Mouse (Mus musculus) stomach, embryonic 14.5 days (tissue): Measurements from ENCODE around the gene Gm34653. TPM values are rescaled to one million over a fixed set of nuclear protein-coding genes. Genes with fewer than 3 reads are reported as not detected.
A peak's percentile ranks its signal among the peaks of the same experiment; 100 is the strongest.

Source experiments
- ATAC-seq: fragments of 200-750 bp; cut with Nextera tagmentation; 2 replicates; pipeline ENCODE4 v1.8.0; 2017; ENCODE audit warnings: low read depth, moderate TSS enrichment; ENCODE audit not compliant: insufficient number of reproducible peaks, insufficient read depth, low FRiP score
- H3K27ac ChIP-seq: fragments of 300-500 bp; sonication (generic); 2 replicates; pipeline ENCODE4 v1.5.1; 2014; ENCODE audit warnings: mild to moderate bottlenecking, low read length, moderate library complexity, mixed read lengths
- H3K27me3 ChIP-seq: fragments of 300-500 bp; sonication (generic); 2 replicates; pipeline ENCODE4 v1.6.1; 2014; ENCODE audit warnings: low read length, control low read depth, mixed read lengths; ENCODE audit not compliant: control insufficient read depth, insufficient read depth
- H3K36me3 ChIP-seq: fragments of 300-500 bp; sonication (generic); 2 replicates; pipeline ENCODE4 v1.6.1; 2014; ENCODE audit warnings: mild to moderate bottlenecking, control low read depth, low read length, moderate library complexity, mixed read lengths; ENCODE audit not compliant: control insufficient read depth, insufficient read depth
- H3K4me1 ChIP-seq: fragments of 300-500 bp; sonication (generic); 2 replicates; pipeline ENCODE4 v1.6.1; 2014; ENCODE audit warnings: low read length, control low read depth, mixed read lengths; ENCODE audit not compliant: control insufficient read depth, insufficient read depth
- H3K4me2 ChIP-seq: fragments of 300-500 bp; sonication (generic); replicated peaks from 2 replicates; pipeline ENCODE4 v1.6.1; 2014; ENCODE audit warnings: low read depth, low read length, control low read depth
- H3K4me3 ChIP-seq: fragments of 300-500 bp; sonication (generic); 2 replicates; pipeline ENCODE4 v1.5.1; 2014; ENCODE audit warnings: low read depth, low read length, control low read depth
- H3K9ac ChIP-seq: fragments of 300-500 bp; sonication (generic); replicated peaks from 2 replicates; pipeline ENCODE4 v1.6.1; 2014; ENCODE audit warnings: low read depth, mild to moderate bottlenecking, control low read depth, low read length, moderate library complexity, mixed read lengths
- H3K9me3 ChIP-seq: fragments of 300-500 bp; sonication (generic); 2 replicates; pipeline ENCODE4 v1.6.1; 2016; ENCODE audit warnings: low read depth, low read length, control low read depth; ENCODE audit not compliant: control insufficient read depth
- WGBS: fragments of 180-500 bp; shearing (Covaris S2); extraction: QIAGEN DNeasy Blood & Tissue Kit; methylation state at CpG from one replicate; pipeline ENCODE4 v1.1.7; 2014; 5-methylcytosine and 5-hydroxymethylcytosine counted together
- polyA plus RNA-seq: library from polyadenylated mRNA; unstranded; fragments of >200 nt; fragmentation: Nextera tagmentation; extraction: Ambion mirVana; gene quantifications from 2 replicates; pipeline ENCODE4 v1.2.1, GENCODE M21; 2014

Gene Gm34653
- polyA plus RNA-seq, 1 experiment from 2014 or later, result not detected

DNA sequence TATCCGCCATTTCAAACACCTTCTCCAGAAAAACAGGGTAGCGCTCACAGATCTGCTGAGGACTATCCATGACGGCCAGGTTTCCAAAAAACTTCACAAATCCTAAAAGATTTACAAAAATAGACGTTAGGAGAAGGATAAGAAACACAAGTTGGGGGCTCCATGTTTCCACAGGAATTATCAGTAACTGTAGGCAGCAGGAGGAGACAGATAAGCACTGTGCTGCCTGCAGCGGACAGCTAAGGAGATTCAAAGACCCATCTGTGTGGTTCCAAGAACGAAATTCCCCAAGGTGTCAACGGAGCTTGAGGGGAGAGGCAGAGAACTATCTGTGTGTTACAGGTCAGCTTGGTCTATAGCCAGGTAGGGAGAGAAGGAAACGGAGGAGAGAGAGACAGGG is 24.9 kb downstream of the Gm34653 start:
- Histone ChIP-seq H3K27me3 (no peaks in the 10 kb centered on the region), H3K4me2 (no peak overlapping the region), H3K9me3 (no peaks in the 10 kb centered on the region), H3K4me1 (no peaks in the 10 kb centered on the region), H3K36me3 (peaks cover 70% of the 10 kb centered on the region), H3K9ac (no peak overlapping the region), H3K4me3 (no peak overlapping the region), H3K27ac (no peak overlapping the region)
- 89% methylated on average over 8 of the region's 8 CpGs for WGBS
- no peak for ATAC-seq

GRCm38 (mm10) chr2:34869680-34870079 is 36.9 kb downstream of the Gm34653 start:
- Histone ChIP-seq H3K4me3 (peak overlapping the region; percentile 84), H3K4me1 (peaks cover 7% of the 10 kb centered on the region; the same call in 1 of the 2 replicates), H3K36me3 (peaks cover 11% of the 10 kb centered on the region), H3K4me2 (peak overlapping the region; percentile 61), H3K27me3 (no peaks in the 10 kb centered on the region), H3K9ac (peak overlapping the region; percentile 84), H3K9me3 (no peaks in the 10 kb centered on the region), H3K27ac (no peak overlapping the region)
- no peak for ATAC-seq
- WGBS, result 38% methylated on average over 5 of the region's 5 CpGs

GRCm38 (mm10) chr2:34870520-34871474 is 38.0 kb downstream of the Gm34653 start:
- ATAC-seq, result peak; percentile 97
- peak overlapping the region; percentile 84 for H3K9ac ChIP-seq
- H3K27ac ChIP-seq, result peak overlapping the region; percentile 92
- H3K4me3 ChIP-seq, result peak overlapping the region; percentile 84
- H3K4me2 ChIP-seq, result peak overlapping the region; percentile 63
- H3K36me3 ChIP-seq, result 0 out of 2 replicates have a peak, but pooled peaks cover 4% of the 10 kb centered on the region
- no peaks in the 10 kb centered on the region for H3K27me3 ChIP-seq
- peaks cover 7% of the 10 kb centered on the region; the same call in 1 of the 2 replicates for H3K4me1 ChIP-seq
- no peaks in the 10 kb centered on the region for H3K9me3 ChIP-seq
- under 1% methylated on average over 67 of the region's 67 CpGs for WGBS

- WGBS, result 2% methylated on average over 14 of the region's 14 CpGs
- Histone ChIP-seq H3K9me3 (no peaks in the 10 kb centered on the region), H3K36me3 (no peaks in the 10 kb centered on the region), H3K4me3 (peak within 1 kb of the TSS; percentile 15; the same call in 1 of the 2 replicates), H3K9ac (no peak within 1 kb of the TSS), H3K4me1 (peaks cover 5% of the 10 kb centered on the region; the same call in 1 of the 2 replicates), H3K4me2 (peak within 1 kb of the TSS; percentile 39), H3K27ac (no peak within 1 kb of the TSS), H3K27me3 (no peaks in the 10 kb centered on the region)
- ATAC-seq, result no peak
These were observed 41.5 kb downstream of the Gm34653 start, which contains the start of gene Cutal for GRCm38 (mm10) chr2:34874271-34874670. TSS of gene Cutal (plus strand) at chr2:34874396.

GRCm38 (mm10) chr2:34874816-34875345 is 42.1 kb downstream of the Gm34653 start, which contains the start of gene Psmd5:
TSS of gene Psmd5 (minus strand) at chr2:34874968.
- Histone ChIP-seq H3K4me3 (peak within 1 kb of the TSS; percentile 15; the same call in 1 of the 2 replicates), H3K4me1 (peaks cover under 1% of the 10 kb centered on the region; the same call in 1 of the 2 replicates), H3K9me3 (no peaks in the 10 kb centered on the region), H3K9ac (no peak within 1 kb of the TSS), H3K4me2 (peak within 1 kb of the TSS; percentile 39), H3K27me3 (no peaks in the 10 kb centered on the region), H3K36me3 (no peaks in the 10 kb centered on the region), H3K27ac (no peak within 1 kb of the TSS)
- WGBS, result 15% methylated on average over 8 of the region's 8 CpGs
- ATAC-seq, result no peak

DNA sequence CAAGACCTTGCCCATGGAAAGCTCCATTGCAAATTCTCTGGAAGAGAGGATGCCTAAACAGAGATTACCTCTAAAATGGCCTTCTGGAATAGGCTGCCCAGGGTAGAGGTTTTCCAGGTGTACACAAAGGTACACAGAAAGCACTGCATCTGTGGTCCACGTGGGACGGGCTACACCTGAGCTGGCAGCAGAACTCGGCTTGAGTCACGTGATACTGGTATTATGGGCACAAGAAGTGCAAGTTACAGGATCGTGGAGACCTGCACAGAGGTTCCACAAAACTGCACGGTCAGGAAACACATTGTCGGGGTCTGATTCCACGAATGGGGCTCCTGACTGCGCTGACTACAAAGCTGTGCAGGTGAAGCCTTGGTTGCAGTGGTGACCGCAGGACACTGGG is 47.2 kb downstream of the Gm34653 start:
- no peak overlapping the region for H3K4me2 ChIP-seq
- WGBS, result 83% methylated on average over 10 of the region's 10 CpGs
- H3K9me3 ChIP-seq, result no peaks in the 10 kb centered on the region
- no peak for ATAC-seq
- no peaks in the 10 kb centered on the region for H3K36me3 ChIP-seq
- H3K9ac ChIP-seq, result no peak overlapping the region
- H3K27ac ChIP-seq, result no peak overlapping the region
- no peak overlapping the region for H3K4me3 ChIP-seq
- no peaks in the 10 kb centered on the region for H3K27me3 ChIP-seq
- H3K4me1 ChIP-seq, result no peaks in the 10 kb centered on the region

DNA sequence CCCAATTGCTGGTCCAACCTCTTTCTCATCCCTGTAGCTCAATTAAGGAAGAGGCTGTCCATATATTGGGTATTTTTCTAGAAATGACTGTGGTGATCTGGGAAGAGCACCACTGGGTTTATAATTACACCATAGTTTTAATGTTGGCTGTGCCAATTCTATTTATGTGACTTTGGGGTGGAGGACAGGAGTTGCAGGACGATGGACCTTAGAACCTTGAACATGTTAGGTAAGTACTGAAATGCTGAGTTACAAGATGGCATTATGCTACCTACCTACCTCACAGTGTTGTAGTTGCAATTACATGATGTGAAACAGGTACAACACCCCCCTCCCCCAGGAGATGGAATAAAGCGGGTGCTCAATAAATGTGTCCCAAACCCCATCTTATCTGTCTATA is 50.0 kb downstream of the Gm34653 start:
- no peaks in the 10 kb centered on the region for H3K4me1 ChIP-seq
- H3K27me3 ChIP-seq, result no peaks in the 10 kb centered on the region
- WGBS, result 90% methylated on average over 2 of the region's 2 CpGs

DNA sequence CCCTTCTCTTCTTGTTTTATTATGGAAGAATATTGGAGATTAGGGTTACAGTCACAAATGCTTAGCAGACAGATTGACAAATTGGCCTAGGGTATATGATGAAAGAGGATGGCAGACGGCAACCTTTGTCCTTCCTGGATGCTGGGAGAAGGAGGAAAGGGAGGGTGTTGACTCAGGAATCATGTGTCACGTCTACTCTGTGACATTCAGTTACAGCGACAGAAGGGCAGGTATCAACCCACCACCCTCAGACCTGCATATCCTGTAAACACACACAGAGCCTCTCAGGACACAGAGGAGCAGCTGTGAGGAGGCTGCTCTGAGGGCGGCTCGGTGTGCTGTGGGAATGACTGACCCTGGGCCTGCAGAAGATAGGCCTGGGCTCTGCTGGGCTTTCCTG is 50.4 kb downstream of the Gm34653 start:
- no peaks in the 10 kb centered on the region for H3K36me3 ChIP-seq
- WGBS, result 44% methylated on average over 5 of the region's 5 CpGs
- ATAC-seq, result no peak
- no peak overlapping the region for H3K4me2 ChIP-seq
- no peaks in the 10 kb centered on the region for H3K27me3 ChIP-seq
- H3K27ac ChIP-seq, result no peak overlapping the region
- no peak overlapping the region for H3K9ac ChIP-seq
- H3K4me3 ChIP-seq, result no peak overlapping the region
- no peaks in the 10 kb centered on the region for H3K4me1 ChIP-seq
- no peaks in the 10 kb centered on the region for H3K9me3 ChIP-seq

More for the DNA sequence above, 50.0 kb downstream of the Gm34653 start:
- Histone ChIP-seq H3K9me3 (no peaks in the 10 kb centered on the region), H3K27ac (no peak overlapping the region), H3K4me3 (no peak overlapping the region), H3K36me3 (no peaks in the 10 kb centered on the region), H3K4me2 (no peak overlapping the region), H3K9ac (no peak overlapping the region)
- ATAC-seq, result no peak
